Mouse (Mus musculus) MEL (cell line): ENCODE results near the gene Mindy3. TPM values are rescaled to one million over a fixed set of nuclear protein-coding genes. Genes with fewer than 3 reads are reported as not detected.

Source experiments
- DNase-seq: peaks from one replicate; pipeline ENCODE4 v3.0.0; 2011; ENCODE audit warnings: low read depth, low spot score
- H3K27ac ChIP-seq: 2 replicates; pipeline ENCODE4 v1.5.1; 2012; ENCODE audit warnings: low read depth, mild to moderate bottlenecking, control low read depth, low read length, moderate library complexity; ENCODE audit not compliant: control insufficient read depth
- H3K27me3 ChIP-seq, 2 experiments: fragments of 150-350 bp in 1 of 2; sonication (generic) in 1 of 2; 2 replicates each; pipeline ENCODE4 v1.6.1; 2012; ENCODE audit warnings: low read length in 2 of 2, mild to moderate bottlenecking in 2 of 2, improper control_type of control experiment in 1 of 2, moderate library complexity in 1 of 2; ENCODE audit not compliant: insufficient read depth in 2 of 2, control insufficient read depth in 1 of 2
- H3K36me3 ChIP-seq, 2 experiments: 2 replicates each; pipeline ENCODE4 v1.6.1; 2012 to 2014; ENCODE audit warnings: low read length in 2 of 2, improper control_type of control experiment in 1 of 2, inconsistent platforms in 1 of 2, mild to moderate bottlenecking in 1 of 2; ENCODE audit not compliant: insufficient read depth in 2 of 2, control insufficient read depth in 1 of 2
- H3K4me1 ChIP-seq, 2 experiments: fragments of 150-350 bp in 1 of 2; sonication (generic) in 1 of 2; 2 replicates each; pipeline ENCODE4 v1.6.1; 2012; ENCODE audit warnings: low read length in 2 of 2, improper control_type of control experiment in 1 of 2, mild to moderate bottlenecking in 1 of 2; ENCODE audit not compliant: insufficient read depth in 2 of 2, control insufficient read depth in 1 of 2
- H3K4me3 ChIP-seq, 2 experiments: fragments of 150-350 bp in 1 of 2; sonication (generic) in 1 of 2; 2 replicates each; pipeline ENCODE4 v1.5.1; 2012; ENCODE audit warnings: low read depth in 2 of 2, low read length in 2 of 2, mild to moderate bottlenecking in 2 of 2, moderate library complexity in 2 of 2, control low read depth in 1 of 2, improper control_type of control experiment in 1 of 2; ENCODE audit not compliant: control insufficient read depth in 1 of 2, insufficient read depth in 1 of 2
- H3K79me2 ChIP-seq: 2 replicates; pipeline ENCODE4 v1.6.1; 2012; ENCODE audit warnings: mild to moderate bottlenecking, low read length, moderate library complexity; ENCODE audit not compliant: control insufficient read depth, poor library complexity, insufficient read depth
- H3K9ac ChIP-seq: 2 replicates; pipeline ENCODE4 v1.6.1; 2012; ENCODE audit warnings: low read depth, mild to moderate bottlenecking, control low read depth, low read length, moderate library complexity; ENCODE audit not compliant: control insufficient read depth, poor library complexity, severe bottlenecking
- H3K9me3 ChIP-seq: fragments of 150-350 bp; sonication (generic); replicated peaks from 2 replicates; pipeline ENCODE4 v1.6.1; 2012; ENCODE audit warnings: mild to moderate bottlenecking, low read length, improper control_type of control experiment, moderate library complexity; ENCODE audit not compliant: insufficient read depth
- BHLHE40 ChIP-seq: IDR thresholded peaks from 2 replicates; pipeline ENCODE4 v1.6.1; 2012; ENCODE audit warnings: low read depth, mild to moderate bottlenecking, inconsistent platforms, low read length, improper control_type of control experiment, borderline replicate concordance
- CHD1 ChIP-seq: IDR thresholded peaks from 2 replicates; pipeline ENCODE4 v1.6.1; 2012; ENCODE audit warnings: low read depth, mild to moderate bottlenecking, inconsistent platforms, low read length, improper control_type of control experiment
- CTCF ChIP-seq, 3 experiments: IDR thresholded peaks in 2 of 3; conservative IDR thresholded peaks in 1 of 3; 2 replicates each; pipeline ENCODE4 v1.5.1; 2011 to 2012; ENCODE audit warnings: low read length in 3 of 3, low read depth in 2 of 3, mild to moderate bottlenecking in 2 of 3, improper control_type of control experiment in 1 of 3, inconsistent platforms in 1 of 3, mixed read lengths in 1 of 3, moderate library complexity in 1 of 3; ENCODE audit not compliant: control insufficient read depth in 1 of 3, insufficient read depth in 1 of 3, poor library complexity in 1 of 3, severe bottlenecking in 1 of 3
- E2F4 ChIP-seq: IDR thresholded peaks from 2 replicates; pipeline ENCODE4 v1.6.1; 2011; ENCODE audit warnings: low read depth, low read length, improper control_type of control experiment, borderline replicate concordance
- JUND ChIP-seq: IDR thresholded peaks from 2 replicates; pipeline ENCODE4 v1.6.1; 2011; ENCODE audit warnings: low read depth, mild to moderate bottlenecking, improper control_type of control experiment, low read length
- POLR2A ChIP-seq, 2 experiments: IDR thresholded peaks; 2 replicates each; pipeline ENCODE4 v1.6.1; 2011 to 2012; ENCODE audit warnings: low read length in 2 of 2, mild to moderate bottlenecking in 2 of 2, control low read depth in 1 of 2, improper control_type of control experiment in 1 of 2, low read depth in 1 of 2, moderate library complexity in 1 of 2; ENCODE audit not compliant: control insufficient read depth in 1 of 2, insufficient read depth in 1 of 2, poor library complexity in 1 of 2
- POLR2AphosphoS2 ChIP-seq: IDR thresholded peaks from 2 replicates; pipeline ENCODE4 v1.6.1; 2011; ENCODE audit warnings: low read length, improper control_type of control experiment
- POLR2AphosphoS5 ChIP-seq: IDR thresholded peaks from 2 replicates; pipeline ENCODE4 v1.6.1; 2012; ENCODE audit warnings: low read depth, borderline replicate concordance, mild to moderate bottlenecking, inconsistent platforms, low read length, moderate library complexity, mixed read lengths
- RAD21 ChIP-seq: IDR thresholded peaks from 2 replicates; pipeline ENCODE4 v1.6.1; 2011; ENCODE audit warnings: mild to moderate bottlenecking, low read depth, low read length, improper control_type of control experiment
- SIN3A ChIP-seq: IDR thresholded peaks from 2 replicates; pipeline ENCODE4 v1.6.1; 2012; ENCODE audit warnings: low read length, improper control_type of control experiment, inconsistent platforms
- SMC3 ChIP-seq: IDR thresholded peaks from 2 replicates; pipeline ENCODE4 v1.6.1; 2011; ENCODE audit warnings: low read depth, low read length, improper control_type of control experiment
- TAL1 ChIP-seq: IDR thresholded peaks from 2 replicates; pipeline ENCODE4 v1.6.1; 2012; ENCODE audit warnings: mild to moderate bottlenecking, inconsistent platforms, low read length, moderate library complexity, mixed read lengths
- UBTF ChIP-seq: IDR thresholded peaks from 2 replicates; pipeline ENCODE4 v1.6.1; 2012; ENCODE audit warnings: low read depth, mild to moderate bottlenecking, inconsistent platforms, low read length, improper control_type of control experiment, moderate library complexity, borderline replicate concordance; ENCODE audit not compliant: insufficient read depth
- ZC3H11A ChIP-seq: IDR thresholded peaks from 2 replicates; pipeline ENCODE4 v1.6.1; 2012; ENCODE audit warnings: low read depth, mild to moderate bottlenecking, inconsistent platforms, low read length, improper control_type of control experiment
- polyA plus RNA-seq, 2 experiments: library from polyadenylated mRNA; stranded (reverse) in 1 of 2; unstranded in 1 of 2; fragments of >175 nt in 1 of 2; fragments of >200 nt in 1 of 2; gene quantifications; 2 replicates each; pipeline versions ENCODE4 v1.2.1 to v1.2.4; 2012; ENCODE audit warnings: low replicate concordance in 2 of 2, low read depth in 1 of 2; ENCODE audit not compliant: insufficient read length in 2 of 2, insufficient read depth in 1 of 2, missing spikeins in 1 of 2
- total RNA-seq: library from RNA; depleted of rRNA; stranded (reverse); fragments of 300-350 nt; gene quantifications from 2 replicates; pipeline ENCODE4 v1.2.3, GENCODE M21; 2012

Mindy3 gene
- total and polyA plus RNA-seq, 3 experiments: 23.8 to 40.6 TPM; not detected in 1

DNA sequence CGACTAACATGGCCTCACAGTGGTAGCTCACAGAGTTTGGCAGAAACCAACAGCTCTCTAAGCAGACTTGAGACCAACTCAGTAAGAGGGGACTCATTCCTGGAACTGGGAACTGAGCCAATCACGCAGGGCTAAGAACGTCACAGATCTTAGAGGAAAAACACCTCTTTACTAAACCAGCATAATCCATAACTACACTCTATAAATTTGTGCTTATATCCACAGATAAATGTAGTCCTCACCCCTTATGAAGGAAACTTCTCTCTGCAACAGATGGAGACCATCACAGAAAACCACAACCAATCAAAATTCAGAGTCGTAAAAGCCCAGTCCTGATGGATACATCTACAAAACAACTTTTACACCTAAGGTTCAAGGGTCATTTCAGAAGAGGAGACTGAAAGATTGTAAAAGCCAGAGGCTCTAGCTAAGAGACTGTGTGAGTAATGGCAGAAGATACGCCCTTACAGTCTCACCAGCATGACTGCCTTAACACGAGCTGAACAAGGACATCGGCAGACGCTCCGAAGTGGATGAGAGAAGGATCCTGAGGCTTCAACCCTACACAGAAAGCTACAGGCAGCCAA lies 114.1 kb downstream of the Mindy3 start:
- Histone ChIP-seq H3K9me3 (no peaks in the 10 kb centered on the region), H3K4me1 (no peaks in the 10 kb centered on the region), H3K27me3 (no peaks in the 10 kb centered on the region; a peak in 2 of 4 replicates), H3K9ac (no peak overlapping the region), H3K36me3 (no peaks in the 10 kb centered on the region), H3K4me3 (no peak overlapping the region), H3K27ac (no peak overlapping the region), H3K79me2 (no peaks in the 10 kb centered on the region)
- no peak for DNase-seq
- TF ChIP-seq E2F4: no peak
- no peak for TF ChIP-seq SIN3A
- TF ChIP-seq POLR2A (IDR thresholded peaks at IDR 0.05; ENCODE audit: control insufficient read depth in 1 of 2, insufficient read depth in 1 of 2, low read depth in 1 of 2, low read length in 2 of 2, poor library complexity in 1 of 2): no peak
- TF ChIP-seq TAL1: no peak
- TF ChIP-seq BHLHE40: no peak

- no peak for DNase-seq
- H3K4me1 ChIP-seq: no peaks in the 10 kb centered on the region
- TF ChIP-seq POLR2AphosphoS5 (no peak), SMC3 (0 out of 2 replicates have a peak, but pooled peaks have one; percentile 20), RAD21 (peak; percentile 7; the same call in 1 of the 2 replicates), CTCF (IDR thresholded peaks at IDR 0.05 in 2 of 3, conservative IDR thresholded peaks at IDR 0.05 in 1 of 3; ENCODE audit: control insufficient read depth in 1 of 3, insufficient read depth in 1 of 3, low read depth in 2 of 3, low read length in 3 of 3, poor library complexity in 1 of 3, severe bottlenecking in 1 of 3) (peak; percentile 29 to 50 (median 46); a peak in 5 of 6 replicates)
- H3K9ac ChIP-seq: no peak within 1 kb of the TSS
- H3K9me3 ChIP-seq: no peaks in the 10 kb centered on the region
- H3K27me3 ChIP-seq: no peaks in the 10 kb centered on the region; a peak in 1 of 4 replicates
- no peaks in the 10 kb centered on the region for H3K79me2 ChIP-seq
- no peak within 1 kb of the TSS for H3K27ac ChIP-seq
- no peak within 1 kb of the TSS for H3K4me3 ChIP-seq
- no peaks in the 10 kb centered on the region for H3K36me3 ChIP-seq
These were observed 117.7 kb downstream of the Mindy3 start, which contains the start of gene Itga8 for GRCm38 (mm10) chr2:12301431-12302170. Gene Itga8, minus strand, starts transcription at chr2:12301922.

GRCm38 (mm10) chr2:12300449-12301228 lies 118.6 kb downstream of the Mindy3 start:
- no peaks in the 10 kb centered on the region for H3K9me3 ChIP-seq
- no peak overlapping the region for H3K9ac ChIP-seq
- TF ChIP-seq POLR2AphosphoS2 (no peak), RAD21 (no peak), ZC3H11A (no peak), JUND (no peak), CHD1 (no peak), UBTF (no peak)
- no peaks in the 10 kb centered on the region for H3K79me2 ChIP-seq
- H3K4me3 ChIP-seq: no peak overlapping the region
- no peaks in the 10 kb centered on the region for H3K36me3 ChIP-seq
- no peak overlapping the region for H3K27ac ChIP-seq
- DNase-seq: no peak
- H3K27me3 ChIP-seq: no peaks in the 10 kb centered on the region; a peak in 1 of 4 replicates
- no peaks in the 10 kb centered on the region for H3K4me1 ChIP-seq
